Mouse (Mus musculus) hindbrain, embryonic 12.5 days (tissue): Measurements from ENCODE around the gene 2410004P03Rik. TPM values are rescaled to one million over a fixed set of nuclear protein-coding genes. Genes with fewer than 3 reads are reported as not detected.

Experiments used
- ATAC-seq: fragments of 200-750 bp; cut with Nextera tagmentation; 2 replicates; pipeline ENCODE4 v1.8.0; 2017; ENCODE audit warnings: moderate TSS enrichment; ENCODE audit not compliant: low FRiP score
- H3K27ac ChIP-seq: fragments of 300-500 bp; sonication (generic); 2 replicates; pipeline ENCODE4 v1.5.1; 2016; ENCODE audit warnings: mild to moderate bottlenecking
- H3K27me3 ChIP-seq: fragments of 300-500 bp; sonication (generic); 2 replicates; pipeline ENCODE4 v1.6.1; 2016; ENCODE audit warnings: mild to moderate bottlenecking
- H3K36me3 ChIP-seq: fragments of 300-500 bp; sonication (generic); 2 replicates; pipeline ENCODE4 v1.6.1; 2016; ENCODE audit warnings: mild to moderate bottlenecking
- H3K4me1 ChIP-seq: fragments of 300-500 bp; sonication (generic); 2 replicates; pipeline ENCODE4 v1.6.1; 2016
- H3K4me2 ChIP-seq: fragments of 300-500 bp; sonication (generic); replicated peaks from 2 replicates; pipeline ENCODE4 v1.6.1; 2016; ENCODE audit warnings: mild to moderate bottlenecking
- H3K4me3 ChIP-seq: fragments of 300-500 bp; sonication (generic); 2 replicates; pipeline ENCODE4 v1.5.1; 2016; ENCODE audit warnings: mild to moderate bottlenecking
- H3K9ac ChIP-seq: fragments of 300-500 bp; sonication (generic); 2 replicates; pipeline ENCODE4 v1.6.1; 2016; ENCODE audit warnings: mild to moderate bottlenecking, moderate library complexity
- H3K9me3 ChIP-seq: fragments of 300-500 bp; sonication (generic); replicated peaks from 2 replicates; pipeline ENCODE4 v1.6.1; 2016; ENCODE audit warnings: mild to moderate bottlenecking
- WGBS: fragments of 180-500 bp; shearing (Covaris S2); methylation state at CpG from one replicate; pipeline ENCODE4 v1.1.7; 2016; 5-methylcytosine and 5-hydroxymethylcytosine counted together
- polyA plus RNA-seq: library from polyadenylated mRNA; unstranded; fragments of >200 nt; fragmentation: Nextera tagmentation; extraction: Ambion mirVana; gene quantifications from 2 replicates; pipeline ENCODE4 v1.2.1, GENCODE M21; 2016

2410004P03Rik gene
- polyA plus RNA-seq, 1 experiment from 2014 or later: 3.5 TPM

DNA sequence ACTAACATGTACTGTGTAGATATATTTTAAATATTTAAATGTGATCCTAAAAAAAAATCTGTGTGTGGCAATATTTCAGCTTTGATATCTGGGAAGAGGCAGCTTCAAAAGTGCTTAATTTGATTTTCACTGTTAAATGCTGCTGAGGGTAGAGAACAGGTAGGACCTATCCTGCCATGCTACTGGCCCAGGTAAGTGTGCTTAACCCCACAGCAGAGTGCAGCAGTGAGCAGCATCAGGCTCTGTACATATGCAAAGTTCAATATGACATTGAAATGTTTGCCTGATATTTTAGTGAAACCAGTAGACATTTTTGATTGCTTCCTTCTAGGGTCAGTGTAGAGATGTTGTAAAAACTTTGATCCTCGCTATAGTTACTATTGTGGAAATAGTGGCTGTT, 25.7 kb downstream of the 2410004P03Rik start:
- Histone ChIP-seq H3K9ac (no peak overlapping the region), H3K36me3 (peaks cover 28% of the 10 kb centered on the region; the same call in 1 of the 2 replicates), H3K9me3 (no peaks in the 10 kb centered on the region), H3K27me3 (no peaks in the 10 kb centered on the region), H3K4me1 (no peaks in the 10 kb centered on the region), H3K27ac (no peak overlapping the region), H3K4me2 (no peak overlapping the region), H3K4me3 (no peak overlapping the region)
- 97% methylated on average over 1 of the region's 1 CpGs for WGBS
- ATAC-seq: no peak

DNA sequence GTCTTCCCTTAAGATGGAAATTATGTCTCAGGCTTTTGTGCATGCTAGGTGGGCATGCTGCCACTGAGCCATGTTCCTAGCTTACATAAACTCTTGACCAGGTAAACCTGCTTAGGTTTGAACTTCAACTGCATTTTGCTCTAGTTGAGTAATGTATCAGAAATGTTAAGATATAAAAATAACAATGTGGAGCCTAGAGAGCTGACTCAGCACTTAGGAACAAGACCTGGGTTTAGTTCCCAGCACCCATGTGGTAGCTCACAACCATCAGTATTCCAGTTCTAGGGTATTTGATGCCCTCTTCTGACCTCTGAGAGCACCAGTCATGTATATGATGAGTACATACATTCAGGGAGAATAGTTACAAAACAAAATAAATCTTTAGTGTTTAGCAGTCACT, 34.4 kb downstream of the 2410004P03Rik start:
- H3K27ac ChIP-seq: no peak overlapping the region
- no peaks in the 10 kb centered on the region for H3K27me3 ChIP-seq
- no peak overlapping the region for H3K9ac ChIP-seq
- peaks cover 68% of the 10 kb centered on the region for H3K36me3 ChIP-seq
- no peaks in the 10 kb centered on the region for H3K4me1 ChIP-seq
- no peak for ATAC-seq
- H3K4me3 ChIP-seq: no peak overlapping the region
- H3K4me2 ChIP-seq: no peak overlapping the region
- no peaks in the 10 kb centered on the region for H3K9me3 ChIP-seq

DNA sequence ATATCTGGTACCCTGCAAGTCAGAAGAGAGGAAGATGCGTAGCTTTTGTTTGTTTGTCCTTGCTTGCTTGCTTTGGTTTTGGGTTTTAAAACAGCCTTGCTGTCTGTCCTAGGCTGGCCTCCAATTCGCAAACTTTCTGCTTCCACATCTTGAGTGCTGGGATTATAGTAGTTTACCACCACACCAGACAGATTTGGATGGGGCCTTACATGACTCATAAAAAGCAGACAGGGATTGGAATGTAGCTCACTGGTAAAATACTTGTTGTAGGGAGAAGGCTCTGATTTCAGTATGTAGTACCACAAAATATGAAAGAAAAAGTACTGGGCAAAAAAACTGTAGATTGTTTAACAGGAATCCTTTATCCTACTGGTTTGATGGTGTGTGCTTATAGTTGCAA, 44.7 kb downstream of the 2410004P03Rik start:
- Histone ChIP-seq H3K27ac (no peak overlapping the region), H3K9ac (no peak overlapping the region), H3K36me3 (peaks cover 27% of the 10 kb centered on the region), H3K4me3 (no peak overlapping the region), H3K9me3 (no peaks in the 10 kb centered on the region), H3K4me2 (no peak overlapping the region), H3K4me1 (no peaks in the 10 kb centered on the region), H3K27me3 (no peaks in the 10 kb centered on the region)
- ATAC-seq: no peak
- WGBS: 95% methylated on average over 2 of the region's 2 CpGs

DNA sequence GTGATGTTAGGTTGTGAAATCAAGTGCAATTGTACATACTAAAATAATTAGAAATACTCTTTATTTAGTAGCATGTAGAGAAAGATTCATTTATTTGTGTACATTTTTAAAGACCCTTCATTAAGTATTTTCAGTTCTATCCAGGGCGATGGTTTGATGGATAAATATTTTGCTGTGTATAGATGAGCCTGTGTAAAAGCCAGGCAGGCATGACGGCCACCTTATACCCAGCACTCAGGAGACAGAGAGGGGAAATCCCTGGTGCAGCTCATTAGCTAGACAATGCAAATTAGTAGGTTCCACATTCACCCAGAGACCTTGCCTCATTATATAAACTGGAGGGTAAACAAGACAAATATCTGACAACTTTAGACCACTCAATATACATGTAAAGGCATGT, 48.2 kb downstream of the 2410004P03Rik start:
- Histone ChIP-seq H3K4me3 (no peak overlapping the region), H3K4me2 (no peak overlapping the region), H3K4me1 (no peaks in the 10 kb centered on the region), H3K36me3 (peaks cover 31% of the 10 kb centered on the region), H3K9me3 (no peaks in the 10 kb centered on the region), H3K27ac (no peak overlapping the region), H3K27me3 (no peaks in the 10 kb centered on the region), H3K9ac (no peak overlapping the region)
- WGBS: 70% methylated on average over 2 of the region's 2 CpGs
- no peak for ATAC-seq

DNA sequence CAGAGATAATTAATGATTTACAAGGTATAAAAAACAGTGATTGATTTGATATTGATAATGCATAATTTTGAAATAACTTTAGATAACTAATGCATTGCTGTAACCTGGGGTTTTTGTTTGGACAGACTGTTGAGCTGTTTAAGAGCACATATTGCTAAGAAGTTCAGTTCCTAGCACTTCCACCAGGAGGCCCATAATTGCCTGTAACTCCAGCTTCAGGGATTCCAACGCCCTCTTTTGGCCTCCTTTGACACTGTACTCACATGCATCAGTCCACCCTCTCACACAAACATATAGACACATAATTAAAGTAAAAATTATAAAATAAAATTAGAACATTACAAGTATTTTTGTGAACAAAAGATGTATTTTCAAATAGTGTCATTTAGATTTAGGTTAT, 52.7 kb downstream of the 2410004P03Rik start:
- no peaks in the 10 kb centered on the region for H3K27me3 ChIP-seq
- WGBS: 71% methylated on average over 1 of the region's 1 CpGs
- no peak overlapping the region for H3K4me2 ChIP-seq
- peaks cover 41% of the 10 kb centered on the region for H3K36me3 ChIP-seq
- H3K9me3 ChIP-seq: no peaks in the 10 kb centered on the region
- no peak for ATAC-seq
- no peak overlapping the region for H3K9ac ChIP-seq
- no peak overlapping the region for H3K27ac ChIP-seq
- H3K4me3 ChIP-seq: no peak overlapping the region
- no peaks in the 10 kb centered on the region for H3K4me1 ChIP-seq

Other genes starting within 250 kb of the 2410004P03Rik start
- gene Greb1, start 210.8 kb downstream of the 2410004P03Rik start, polyA plus RNA-seq: 4.5 and 6.5 TPM in 2 replicates
- gene E2f6, start 200.8 kb downstream of the 2410004P03Rik start, polyA plus RNA-seq: 65.9 and 75.6 TPM in 2 replicates
- 25.4 and 25.6 TPM in 2 replicates for gene Rock2, start 116.8 kb downstream of the 2410004P03Rik start, polyA plus RNA-seq
- 3.3 and 3.6 TPM in 2 replicates for gene Pqlc3, start 11.3 kb downstream of the 2410004P03Rik start, polyA plus RNA-seq
- gene Kcnf1, start 165.2 kb upstream of the 2410004P03Rik start, polyA plus RNA-seq: 1.2 and 1.3 TPM in 2 replicates